Mouse (Mus musculus) embryo, embryonic 9.5 days (tissue): ENCODE data around the gene Gtf2i.

ENCODE experiments used
- DNase-seq: peaks from one replicate; pipeline ENCODE4 v3.0.0-alpha.2; 2017; ENCODE audit errors: extremely low spot score

Gtf2i gene

DNA sequence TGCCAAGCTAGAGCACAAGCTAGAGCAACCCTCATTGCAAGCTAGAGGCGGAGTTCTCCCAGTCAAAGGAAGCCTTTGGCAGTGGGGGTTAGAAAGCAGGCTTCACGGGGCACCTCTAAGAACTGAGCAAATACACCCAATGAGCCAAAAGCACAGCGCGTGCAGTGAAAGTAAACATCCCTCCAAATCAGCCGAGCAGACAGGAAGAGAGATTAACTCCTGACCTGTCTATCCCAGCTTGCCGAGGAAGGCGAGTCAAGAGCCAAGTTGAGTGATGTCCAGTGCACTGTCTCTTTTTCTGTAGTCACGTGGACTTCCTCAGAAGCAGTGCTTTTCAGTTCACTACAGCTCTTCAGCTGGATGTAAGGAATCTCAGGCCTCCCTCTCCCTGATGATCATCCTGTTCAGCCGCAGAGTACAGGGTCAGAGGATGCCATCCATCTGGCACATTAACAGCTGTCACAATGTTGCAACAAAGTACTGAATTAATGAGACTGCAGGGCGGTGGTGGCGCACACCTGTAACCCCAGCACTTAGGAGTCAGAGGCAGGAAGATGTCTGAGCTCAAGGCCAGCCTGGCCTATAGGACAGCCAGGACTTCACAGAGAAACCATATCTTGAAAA lies 104.5 kb downstream of the Gtf2i start:
- DNase-seq: no peak

DNA sequence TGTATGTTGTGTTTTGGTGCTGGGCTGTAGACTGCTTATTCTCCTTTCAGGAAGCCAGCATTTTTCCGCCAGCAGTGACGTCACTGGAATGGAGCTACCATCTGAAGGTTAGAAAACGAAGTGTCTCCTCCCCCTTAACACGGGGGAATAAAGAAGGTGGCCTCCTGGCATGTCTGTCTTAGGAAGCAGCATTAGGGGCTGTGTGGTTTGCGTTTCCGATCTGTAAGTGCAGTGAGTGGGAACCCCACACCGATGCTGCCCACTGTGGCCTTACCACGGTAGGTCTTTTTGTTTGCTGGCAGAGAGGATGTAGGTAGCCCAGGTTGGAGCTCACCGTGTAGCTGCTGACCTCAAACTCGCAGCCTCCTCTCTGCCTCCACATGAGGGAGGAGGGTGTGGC lies 107.8 kb downstream of the Gtf2i start:
- DNase-seq: no peak

DNA sequence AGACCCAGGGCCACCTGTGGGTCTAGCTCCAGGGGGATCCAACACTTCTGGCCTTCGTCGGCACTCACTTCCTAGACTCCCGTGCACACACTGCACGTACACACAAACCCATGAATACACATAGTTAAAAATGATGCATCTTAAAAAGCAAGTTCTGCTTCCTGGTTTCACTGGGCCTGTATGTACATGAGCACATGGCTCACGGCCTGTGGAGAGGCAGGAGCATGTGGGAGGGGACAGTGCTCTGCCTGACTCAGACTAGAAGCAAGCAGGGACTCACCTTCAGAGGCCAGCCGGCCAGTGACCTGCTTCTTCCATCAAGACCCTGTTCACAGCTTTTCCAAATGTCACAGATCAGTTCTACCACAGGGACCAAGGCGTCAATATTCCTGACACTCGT lies 120.9 kb downstream of the Gtf2i start:
- DNase-seq: no peak

DNA sequence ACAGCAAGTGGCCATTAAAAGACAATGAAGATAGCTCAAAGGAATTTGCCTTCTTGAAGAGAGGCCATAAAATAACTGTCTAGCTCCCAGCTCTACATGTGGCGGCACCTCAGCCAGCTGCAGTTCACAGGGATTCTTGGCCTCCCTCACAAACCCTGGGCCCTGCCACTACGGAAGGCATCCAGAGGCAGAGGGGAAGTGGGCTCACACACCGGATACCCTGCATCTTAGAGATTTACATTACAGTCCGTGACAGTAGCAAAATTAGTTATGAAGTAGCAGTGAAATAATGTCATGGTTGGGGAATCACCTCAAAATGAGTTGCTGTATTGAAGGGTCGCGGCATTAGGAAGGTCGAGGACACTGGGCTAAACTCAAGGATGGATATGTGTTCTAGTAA lies 126.0 kb downstream of the Gtf2i start:
- DNase-seq: no peak
